Mouse (Mus musculus) gastrocnemius, postnatal 4 days (tissue): Measurements from ENCODE around the gene Prkra. TPM values are rescaled to one million over a fixed set of nuclear protein-coding genes. Genes with fewer than 3 reads are reported as not detected.

Experiments used
- DNase-seq, 2 experiments: peaks; one replicate each; pipeline ENCODE4 v3.0.0; 2021 to 2022; ENCODE audit warnings: low spot score in 2 of 2, mixed read lengths in 2 of 2
- total RNA-seq, 2 experiments: library from RNA; stranded (reverse); gene quantifications; 2 replicates each; pipeline ENCODE4 v1.2.3; 2021

The Prkra gene
- total RNA-seq, 2 experiments from 2014 or later: 16.8 to 19.1 TPM

DNA sequence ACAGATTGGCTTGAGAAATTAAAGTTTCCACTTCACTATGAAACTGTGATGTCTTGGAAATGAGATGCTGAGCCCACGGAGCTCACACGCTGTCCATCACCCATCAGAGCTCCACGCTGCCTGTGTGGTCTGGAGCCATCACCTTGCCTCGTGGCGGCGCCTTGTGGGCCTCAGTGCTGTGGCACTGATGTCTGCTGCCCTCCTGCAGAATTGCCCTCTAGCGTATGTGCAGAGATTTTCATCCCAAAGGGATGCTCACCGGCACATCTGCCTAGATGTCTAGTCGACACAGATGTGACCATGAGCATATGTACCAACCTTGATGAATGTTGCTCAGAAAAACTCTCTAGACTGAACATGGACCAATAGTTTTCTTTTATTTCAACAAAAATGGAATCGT, 60.9 kb downstream of the Prkra start:
- DNase-seq: no peak

DNA sequence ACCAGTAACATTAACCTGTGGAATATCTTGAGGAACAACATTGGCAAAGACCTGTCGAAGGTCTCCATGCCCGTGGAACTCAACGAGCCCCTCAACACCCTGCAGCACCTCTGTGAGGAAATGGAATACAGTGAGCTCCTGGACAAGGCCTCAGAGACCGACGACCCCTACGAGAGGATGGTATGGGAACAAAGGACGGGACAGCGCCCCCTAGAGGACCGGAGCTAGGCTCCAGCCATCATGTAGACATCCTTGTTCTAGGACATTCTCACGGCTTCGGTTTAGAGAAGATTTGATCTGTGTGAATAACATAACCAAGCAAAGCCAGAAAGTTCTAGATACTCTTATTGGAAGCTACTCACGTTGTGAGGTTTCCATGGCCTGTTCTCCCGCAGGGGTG, 62.7 kb downstream of the Prkra start:
- DNase-seq: no peak

Other genes starting within 250 kb of the Prkra start
- 1 to 10 TPM; 5.0 to 6.3 TPM for gene Osbpl6, start 241.5 kb downstream of the Prkra start, total RNA-seq
- under 1 TPM; 0.22 to 0.29 TPM for gene Pjvk, start 461 bp upstream of the Prkra start, total RNA-seq
- 10 to 100 TPM; 41.3 to 46.0 TPM for gene Fkbp7, start 25.1 kb upstream of the Prkra start, total RNA-seq
- gene Plekha3, start 27.3 kb upstream of the Prkra start, total RNA-seq: 10 to 100 TPM in 1 of 2 experiments, 1 to 10 TPM in 1; 9.7 to 11.7 TPM